Mouse (Mus musculus): ENCODE results near the gene Gm9913.

DNA sequence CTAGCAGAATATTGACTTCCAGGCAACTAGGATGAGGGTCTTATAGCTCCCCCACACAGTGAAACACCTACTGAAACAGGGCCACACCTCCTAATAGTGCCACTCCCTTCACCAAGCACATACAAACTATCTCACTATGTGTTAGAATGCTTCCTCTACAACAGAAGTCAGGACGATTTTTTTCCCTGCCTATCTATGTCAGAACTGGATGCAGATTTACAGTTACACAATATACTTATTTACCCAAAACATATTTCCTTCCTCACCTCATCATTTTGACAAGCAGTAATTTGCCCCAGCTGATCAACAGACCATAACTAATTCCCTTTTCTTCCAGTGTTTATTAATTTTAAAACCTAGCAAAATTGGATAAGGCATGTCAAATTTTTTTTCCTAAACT is 38.8 kb downstream of the Gm9913 start:
- TF ChIP-seq CTCF (IDR thresholded peaks at IDR 0.05; ENCODE audit: low read depth, low read length), result no peak
- TF ChIP-seq EP300 (IDR thresholded peaks at IDR 0.05; ENCODE audit: insufficient read depth, low read depth, low read length), result no peak
